8 mouse cellular contexts compared by ENCODE assay signal in the genomic region with DNA sequence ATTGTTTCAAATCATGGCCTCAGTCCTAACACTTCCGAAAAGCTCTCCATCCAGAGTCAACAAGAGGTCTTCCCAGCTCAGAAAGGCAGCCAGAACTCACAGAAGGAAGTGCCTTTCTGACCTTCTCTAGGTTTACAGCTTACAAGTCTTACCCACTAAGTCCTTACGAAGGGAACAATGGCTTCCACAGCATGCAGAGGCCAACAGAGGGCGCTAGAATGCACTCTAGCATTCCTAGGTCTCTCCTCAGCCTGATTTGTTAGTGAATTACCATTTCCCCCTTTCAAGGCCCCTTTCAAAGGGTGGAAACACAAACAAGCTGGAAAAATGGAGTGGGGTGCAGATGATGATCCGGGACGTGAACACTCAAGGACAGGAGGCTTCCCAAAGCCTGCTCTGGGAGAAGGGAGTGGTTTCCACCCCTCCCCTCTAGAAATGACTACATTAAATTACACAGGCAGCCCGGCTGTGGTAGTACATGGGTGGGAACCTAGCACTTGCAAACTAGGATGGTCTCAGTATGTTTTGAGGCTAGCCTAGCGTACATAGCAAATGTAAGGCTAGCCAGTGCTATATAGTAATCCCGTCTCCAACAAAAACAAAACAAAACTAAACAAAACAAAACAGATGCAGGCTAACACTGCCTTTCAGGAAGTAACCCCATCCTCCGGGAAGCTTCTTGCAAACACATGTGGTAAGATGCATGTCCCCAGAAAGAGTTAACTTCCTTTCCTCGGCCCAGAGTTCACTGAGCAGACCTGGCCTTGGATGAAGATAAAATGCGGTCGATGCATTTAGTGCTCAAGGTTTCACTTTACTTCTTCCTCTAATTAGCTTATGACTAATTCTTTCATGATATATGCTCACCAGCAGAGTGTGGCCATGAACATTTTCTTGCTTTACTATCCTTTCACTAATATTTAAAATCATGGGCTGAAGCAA. TPM values are rescaled to one million over a fixed set of nuclear protein-coding genes. Genes with fewer than 3 reads are reported as not detected.
A peak's percentile ranks its signal among the peaks of the same experiment; 100 is the strongest.
DNase-seq lines count a peak whose midpoint lies in the region; ATAC-seq lines count a peak whose summit lies in the region.

No protein-coding gene starts in this region.

- H3K27ac ChIP-seq in embryonic facial prominence, embryonic 14.5 days (replicated peaks; ENCODE audit: low read depth, low read length), result peak overlapping the region; percentile 84
- H3K27ac ChIP-seq in liver, embryonic 11.5 days (ENCODE audit: low read depth, low read length), result 0 out of 2 replicates have a peak overlapping the region, but pooled peaks have one; percentile 14
- peak overlapping the region; percentile 89 for H3K27ac ChIP-seq in stomach, embryonic 14.5 days (ENCODE audit: low read length)

- peak; percentile 50; the same call in 1 of the 2 replicates for ATAC-seq in embryonic facial prominence, embryonic 14.5 days (ENCODE audit: low read depth)
- peak; percentile 56 for ATAC-seq in liver, embryonic 11.5 days (replicated peaks; ENCODE audit: low FRiP score)
- ATAC-seq in monocyte, adult 5-6 weeks (replicated peaks; ENCODE audit: insufficient number of reproducible peaks, low FRiP score, low TSS enrichment, poor library complexity, severe bottlenecking), result peak; percentile 73
- ATAC-seq in stomach, embryonic 14.5 days (ENCODE audit: insufficient number of reproducible peaks, insufficient read depth, low FRiP score, low read depth), result no peak

- 29% methylated on average over 12 of the region's 12 CpGs for WGBS in embryonic facial prominence, embryonic 14.5 days
- 24% methylated on average over 12 of the region's 12 CpGs for WGBS in liver, embryonic 11.5 days
- 31% methylated on average over 12 of the region's 12 CpGs for WGBS in stomach, embryonic 14.5 days

- H3K4me1 ChIP-seq in embryonic facial prominence, embryonic 14.5 days (ENCODE audit: control insufficient read depth, insufficient read depth, low read length), result peaks cover 36% of the 10 kb centered on the region
- peaks cover 30% of the 10 kb centered on the region for H3K4me1 ChIP-seq in liver, embryonic 11.5 days (replicated peaks; ENCODE audit: control insufficient read depth, insufficient read depth, low read length)
- peaks cover 57% of the 10 kb centered on the region for H3K4me1 ChIP-seq in stomach, embryonic 14.5 days (ENCODE audit: control insufficient read depth, insufficient read depth, low read length)

- peak overlapping the region; percentile 7; the same call in 1 of the 2 replicates for H3K4me3 ChIP-seq in embryonic facial prominence, embryonic 14.5 days (ENCODE audit: low read depth, low read length)
- H3K4me3 ChIP-seq in liver, embryonic 11.5 days (ENCODE audit: low read depth, low read length), result no peak overlapping the region
- H3K4me3 ChIP-seq in stomach, embryonic 14.5 days (ENCODE audit: low read depth, low read length), result no peak overlapping the region

- no peaks in the 10 kb centered on the region for H3K27me3 ChIP-seq in embryonic facial prominence, embryonic 14.5 days (replicated peaks; ENCODE audit: control insufficient read depth, insufficient read depth, low read length)
- H3K27me3 ChIP-seq in liver, embryonic 11.5 days (replicated peaks; ENCODE audit: control insufficient read depth, insufficient read depth, low read length), result no peaks in the 10 kb centered on the region
- no peaks in the 10 kb centered on the region for H3K27me3 ChIP-seq in stomach, embryonic 14.5 days (ENCODE audit: control insufficient read depth, insufficient read depth, low read length)

- DNase-seq in CD4-positive, CD25-positive, alpha-beta regulatory T cell, adult 2 months (ENCODE audit: low read depth, low spot score), result peak; percentile 87
- peak; percentile 87 for DNase-seq in adrenal gland, postnatal 14 days
- DNase-seq in embryonic facial prominence, embryonic 14.5 days (ENCODE audit: low spot score), result peak; percentile 89
- peak; percentile 72 to 84 for DNase-seq in heart, adult 9 months (ENCODE audit: low spot score in 2 of 2)
- DNase-seq in kidney, adult 8-10 months, result peak; percentile 60 to 76
- peak; percentile 52 for DNase-seq in liver, embryonic 11.5 days (ENCODE audit: low spot score)

- H3K9me3 ChIP-seq in embryonic facial prominence, embryonic 14.5 days (ENCODE audit: control insufficient read depth, low read length), result no peaks in the 10 kb centered on the region
- H3K9me3 ChIP-seq in liver, embryonic 11.5 days (ENCODE audit: control insufficient read depth, low read length), result no peaks in the 10 kb centered on the region
- H3K9me3 ChIP-seq in stomach, embryonic 14.5 days (ENCODE audit: control insufficient read depth, low read depth, low read length), result no peaks in the 10 kb centered on the region

- peak overlapping the region; percentile 26; the same call in 1 of the 2 replicates for H3K9ac ChIP-seq in embryonic facial prominence, embryonic 14.5 days (ENCODE audit: low read depth, low read length)
- H3K9ac ChIP-seq in liver, embryonic 11.5 days (ENCODE audit: low read depth, low read length), result no peak overlapping the region
- no peak overlapping the region; the same call in 1 of the 2 replicates for H3K9ac ChIP-seq in stomach, embryonic 14.5 days (replicated peaks; ENCODE audit: low read depth, low read length)

- H3K36me3 ChIP-seq in embryonic facial prominence, embryonic 14.5 days (ENCODE audit: control insufficient read depth, insufficient read depth, low read length), result peaks cover 15% of the 10 kb centered on the region
- no peaks in the 10 kb centered on the region for H3K36me3 ChIP-seq in liver, embryonic 11.5 days (ENCODE audit: control insufficient read depth, insufficient read depth, low read length)
- 0 out of 2 replicates have a peak, but pooled peaks cover 2% of the 10 kb centered on the region for H3K36me3 ChIP-seq in stomach, embryonic 14.5 days (ENCODE audit: control insufficient read depth, insufficient read depth, low read length)

- peak overlapping the region; percentile 29 for H3K4me2 ChIP-seq in embryonic facial prominence, embryonic 14.5 days (ENCODE audit: low read depth, low read length)
- peak overlapping the region; percentile 43 for H3K4me2 ChIP-seq in liver, embryonic 11.5 days
- H3K4me2 ChIP-seq in stomach, embryonic 14.5 days (replicated peaks; ENCODE audit: low read depth, low read length), result peak overlapping the region; percentile 22; the same call in 1 of the 2 replicates

RNA-seq across cellular contexts. Expression of a gene that starts 6.8 kb away (rescaled TPM):
- 46.8 and 47.4 TPM in 2 replicates for total RNA-seq in adrenal gland, postnatal 14 days (2021)
- 150 and 152 TPM in 2 replicates for polyA plus RNA-seq in embryonic facial prominence, embryonic 14.5 days (2014; fragmentation: Nextera tagmentation; extraction: Ambion mirVana)
- 78.7 and 82.2 TPM in 2 replicates for polyA plus RNA-seq in liver, embryonic 11.5 days (2014; fragmentation: Nextera tagmentation; extraction: Ambion mirVana)
- total RNA-seq in monocyte, adult 5-6 weeks (2017), result 27.0 to 52.7 TPM (median 36.3 TPM) in 3 replicates
- polyA plus RNA-seq in stomach, embryonic 14.5 days (2014; fragmentation: Nextera tagmentation; extraction: Ambion mirVana), result 181 and 187 TPM in 2 replicates

Comparison
In these comparisons a context has a peak if more than half of its experiments do, and no peak if none do; other contexts are left out.
1. H3K27ac ChIP-seq: peak in every context shown above with its lines; median percentile 89 in stomach, embryonic 14.5 days; 84 in embryonic facial prominence, embryonic 14.5 days; 14 in liver, embryonic 11.5 days.